In the genomic region with DNA sequence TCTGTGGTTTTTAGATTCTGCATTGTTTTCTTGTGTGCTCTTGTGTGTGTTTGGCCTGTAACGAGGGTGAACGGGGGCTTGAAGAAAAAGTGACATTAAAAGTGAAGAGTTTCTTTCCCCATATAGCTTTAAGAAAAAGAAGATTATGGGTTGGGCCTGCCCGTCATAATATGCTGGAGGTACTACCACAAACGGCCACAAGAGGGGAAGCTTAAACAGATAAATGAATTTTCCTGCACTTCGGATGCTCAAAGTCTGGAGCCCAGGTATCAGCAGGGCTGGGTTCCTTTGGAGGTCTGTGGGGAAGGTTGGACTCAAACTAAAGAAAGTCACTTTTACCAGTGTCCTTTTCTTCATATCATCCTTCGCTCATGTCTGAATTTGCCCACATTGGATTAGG, we compare ENCODE assay signal across 12 mouse cellular contexts.
DNase-seq lines count a peak whose midpoint lies in the region; ATAC-seq and TF ChIP-seq lines count a peak whose summit lies in the region.
"Had no signal": no experiment of that assay in that cellular context is flagged by ENCODE, and none has a peak within 500 bp of the region (broad histone marks: within the 10 kb centered on the region; RNA-seq: fewer than 3 reads in every experiment).

No protein-coding gene starts in this region.

- ATAC-seq in liver, embryonic 14.5 days (ENCODE audit: insufficient read depth), result no peak
- ATAC-seq in neural tube, embryonic 15.5 days (ENCODE audit: low FRiP score), result no peak

- H3K79me2 ChIP-seq in heart, adult 2 months (replicated peaks; ENCODE audit: control insufficient read depth, insufficient read depth, low read length), result no peaks in the 10 kb centered on the region

- H3K9ac ChIP-seq in heart, adult 2 months (ENCODE audit: low read depth, low read length), result no peak overlapping the region
- no peak overlapping the region for H3K9ac ChIP-seq in liver, embryonic 14.5 days (replicated peaks)
- H3K9ac ChIP-seq in neural tube, embryonic 15.5 days (replicated peaks), result no peak overlapping the region
- H3K9ac ChIP-seq: lung, embryonic 15.5 days had no signal

- H3K27ac ChIP-seq in heart, adult 2 months, result no peak overlapping the region
- no peak overlapping the region for H3K27ac ChIP-seq in liver, embryonic 14.5 days
- no peak overlapping the region for H3K27ac ChIP-seq in neural tube, embryonic 15.5 days (replicated peaks)
- H3K27ac ChIP-seq: lung, embryonic 15.5 days had no signal

- H3K27me3 ChIP-seq in heart, adult 2 months (ENCODE audit: control insufficient read depth, insufficient read depth, low read length), result 0 out of 2 replicates have a peak, but pooled peaks cover 2% of the 10 kb centered on the region
- no peaks in the 10 kb centered on the region for H3K27me3 ChIP-seq in liver, embryonic 14.5 days (ENCODE audit: control insufficient read depth, insufficient read depth, low read length)
- peaks cover 4% of the 10 kb centered on the region; the same call in 1 of the 2 replicates for H3K27me3 ChIP-seq in E14TG2a.4 (ENCODE audit: insufficient read depth, low read length)
- no peaks in the 10 kb centered on the region for H3K27me3 ChIP-seq in neural tube, embryonic 15.5 days (replicated peaks)
- H3K27me3 ChIP-seq: lung, embryonic 15.5 days had no signal

- no peak for TF ChIP-seq EP300 in heart, adult 2 months (IDR thresholded peaks at IDR 0.05; ENCODE audit: insufficient read depth, low read depth, low read length)
- no peak for TF ChIP-seq EP300 in liver, embryonic 14.5 days (IDR thresholded peaks at IDR 0.05; ENCODE audit: low read depth)

- H3K4me2 ChIP-seq in liver, embryonic 14.5 days (ENCODE audit: low read depth), result no peak overlapping the region
- no peak overlapping the region for H3K4me2 ChIP-seq in neural tube, embryonic 15.5 days
- H3K4me2 ChIP-seq: lung, embryonic 15.5 days had no signal

- H3K4me3 ChIP-seq in heart, adult 2 months, result no peak overlapping the region
- no peak overlapping the region for H3K4me3 ChIP-seq in liver, embryonic 14.5 days (ENCODE audit: insufficient read depth in 1 of 2, low read depth in 2 of 2, low read length in 2 of 2)
- no peak overlapping the region for H3K4me3 ChIP-seq in E14TG2a.4 (replicated peaks; ENCODE audit: low read length)
- H3K4me3 ChIP-seq in neural tube, embryonic 15.5 days (replicated peaks), result no peak overlapping the region
- H3K4me3 ChIP-seq: lung, embryonic 15.5 days; myocyte had no signal

- H3K36me3 ChIP-seq in heart, adult 2 months (ENCODE audit: control insufficient read depth, insufficient read depth, low read length), result no peaks in the 10 kb centered on the region
- H3K36me3 ChIP-seq in liver, embryonic 14.5 days (replicated peaks; ENCODE audit: control insufficient read depth, insufficient read depth, low read depth), result no peaks in the 10 kb centered on the region
- H3K36me3 ChIP-seq in E14TG2a.4 (ENCODE audit: insufficient read depth, low read length), result no peaks in the 10 kb centered on the region
- no peaks in the 10 kb centered on the region for H3K36me3 ChIP-seq in neural tube, embryonic 15.5 days
- H3K36me3 ChIP-seq: lung, embryonic 15.5 days had no signal

- DNase-seq in heart, adult 2 months, result no peak
- no peak for DNase-seq in heart, postnatal 36 days
- DNase-seq in liver, embryonic 14.5 days (ENCODE audit: low read depth in 3 of 3, low spot score in 3 of 3), result no peak
- DNase-seq in liver, result no peak
- peak; percentile 25 for DNase-seq in brain, adult 2 months (ENCODE audit: low read depth, low spot score)
- no peak for DNase-seq in B cell, adult 2 months
- DNase-seq: gastrocnemius, postnatal 14 days; spleen, adult 18-20 months had no signal

- intact Hi-C loops in heart, adult 2 months (cut with DNase I), result no loop called here
- intact Hi-C loops in heart, postnatal 36 days (cut with DNase I), result no loop called here

- 53% methylated on average over 6 of the region's 6 CpGs for WGBS in heart, adult 2 months
- 54% methylated on average over 6 of the region's 6 CpGs for WGBS in liver, embryonic 14.5 days (ENCODE audit: insufficient replicate concordance)
- 70% methylated on average over 6 of the region's 6 CpGs for WGBS in neural tube, embryonic 15.5 days

- H3K4me1 ChIP-seq in heart, adult 2 months (ENCODE audit: control insufficient read depth, insufficient read depth, low read length), result no peaks in the 10 kb centered on the region
- no peaks in the 10 kb centered on the region for H3K4me1 ChIP-seq in liver, embryonic 14.5 days (replicated peaks; ENCODE audit: control insufficient read depth in 2 of 2, insufficient read depth in 2 of 2, low read length in 1 of 2)
- H3K4me1 ChIP-seq in E14TG2a.4 (replicated peaks; ENCODE audit: low read depth, low read length), result no peaks in the 10 kb centered on the region
- H3K4me1 ChIP-seq in neural tube, embryonic 15.5 days, result no peaks in the 10 kb centered on the region
- H3K4me1 ChIP-seq: lung, embryonic 15.5 days had no signal

- H3K9me3 ChIP-seq in liver, embryonic 14.5 days (ENCODE audit: control insufficient read depth, low read length), result no peaks in the 10 kb centered on the region
- peaks cover 9% of the 10 kb centered on the region for H3K9me3 ChIP-seq in E14TG2a.4 (ENCODE audit: low read length)
- H3K9me3 ChIP-seq in neural tube, embryonic 15.5 days (replicated peaks), result no peaks in the 10 kb centered on the region
- H3K9me3 ChIP-seq: lung, embryonic 15.5 days had no signal

- no peak for TF ChIP-seq POLR2A in heart, adult 2 months (IDR thresholded peaks at IDR 0.05; ENCODE audit: insufficient read depth, low read depth, low read length)

- TF ChIP-seq CTCF in heart, adult 2 months (IDR thresholded peaks at IDR 0.05), result peak; percentile 37
- 0 out of 2 replicates have a peak, but pooled peaks have one; percentile 7 for TF ChIP-seq CTCF in liver, embryonic 14.5 days (IDR thresholded peaks at IDR 0.05; ENCODE audit: low read depth)
- TF ChIP-seq CTCF in E14TG2a.4 (conservative IDR thresholded peaks at IDR 0.05; ENCODE audit: low read length), result peak; percentile 63

Comparison
In these comparisons a context has a peak if more than half of its experiments do, and no peak if none do; other contexts are left out.
1. CTCF ChIP-seq: peak in every context shown above with its lines; median percentile 63 in E14TG2a.4; 37 in heart, adult 2 months; 7 in liver, embryonic 14.5 days.